Mouse (Mus musculus) erythroid progenitor cell, adult 5-6 weeks (primary cell): Measurements from ENCODE around the gene Gripap1. TPM values are rescaled to one million over a fixed set of nuclear protein-coding genes. Genes with fewer than 3 reads are reported as not detected.

ENCODE experiments used
- ATAC-seq: replicated peaks from 2 replicates; pipeline ENCODE4 v1.8.0; 2016; ENCODE audit warnings: moderate number of reproducible peaks, mild to moderate bottlenecking, moderate TSS enrichment, inconsistent platforms; ENCODE audit not compliant: poor library complexity, low FRiP score, severe bottlenecking
- total RNA-seq, 2 experiments: library from RNA; stranded (forward) in 1 of 2; stranded (reverse) in 1 of 2; fragments of 150-400 nt in 1 of 2; fragments of 186-747, 209-891 nt in 1 of 2; gene quantifications; 2 replicates each; pipeline versions ENCODE4 v1.2.3 to v1.2.4; 2015 to 2017; ENCODE audit warnings: low replicate concordance in 2 of 2

Gene Gripap1
- total RNA-seq, 2 experiments from 2014 or later = 91.0 to 176 TPM

GRCm38 (mm10) chrX:7863181-7863580 lies 73.6 kb downstream of the Gripap1 start:
- no peak for ATAC-seq

GRCm38 (mm10) chrX:7864551-7864950 lies 75.0 kb downstream of the Gripap1 start:
- ATAC-seq = no peak

- ATAC-seq = no peak
Observed at GRCm38 (mm10) chrX:7865343-7865742, 75.8 kb downstream of the Gripap1 start.

- no peak for ATAC-seq
Observed at GRCm38 (mm10) chrX:7865786-7866185, 76.2 kb downstream of the Gripap1 start.

- no peak for ATAC-seq
Observed at GRCm38 (mm10) chrX:7867141-7867540, 77.6 kb downstream of the Gripap1 start.

GRCm38 (mm10) chrX:7868506-7868905 lies 78.9 kb downstream of the Gripap1 start:
- no peak for ATAC-seq

- ATAC-seq = no peak
Observed at GRCm38 (mm10) chrX:7869826-7870225, 80.3 kb downstream of the Gripap1 start.

Other genes with a start within 250 kb of the Gripap1 start
- 2.2 and 3.8 TPM in 2 replicates for gene Foxp3, start 216.1 kb upstream of the Gripap1 start, total RNA-seq (2015; ENCODE audit: low replicate concordance)
- gene Foxp3, start 216.1 kb upstream of the Gripap1 start, total RNA-seq (2017; ENCODE audit: low replicate concordance) = not detected in 2 replicates
- 10.1 TPM in 1 of 2 replicates, not detected in the other for gene Ppp1r3f, start 215.5 kb upstream of the Gripap1 start, total RNA-seq (2015; ENCODE audit: low replicate concordance)
- 0.26 TPM in 1 of 2 replicates, not detected in the other for gene Ppp1r3f, start 215.5 kb upstream of the Gripap1 start, total RNA-seq (2017; ENCODE audit: low replicate concordance)
- gene Ccdc22, start 184.2 kb upstream of the Gripap1 start, total RNA-seq (2015; ENCODE audit: low replicate concordance) = 8.6 and 9.2 TPM in 2 replicates
- gene Ccdc22, start 184.2 kb upstream of the Gripap1 start, total RNA-seq (2017; ENCODE audit: low replicate concordance) = 12.0 and 17.3 TPM in 2 replicates
- gene Cacna1f, start 182.7 kb upstream of the Gripap1 start, total RNA-seq (2015; ENCODE audit: low replicate concordance) = not detected in 2 replicates
- not detected in 2 replicates for gene Cacna1f, start 182.7 kb upstream of the Gripap1 start, total RNA-seq (2017; ENCODE audit: low replicate concordance)
- not detected in 2 replicates for gene Syp, start 151.3 kb upstream of the Gripap1 start, total RNA-seq (2015; ENCODE audit: low replicate concordance)
- 0.51 TPM in 1 of 2 replicates, not detected in the other for gene Syp, start 151.3 kb upstream of the Gripap1 start, total RNA-seq (2017; ENCODE audit: low replicate concordance)
- gene Prickle3, start 132.5 kb upstream of the Gripap1 start, total RNA-seq (2015; ENCODE audit: low replicate concordance) = 0.72 and 1.3 TPM in 2 replicates
- gene Prickle3, start 132.5 kb upstream of the Gripap1 start, total RNA-seq (2017; ENCODE audit: low replicate concordance) = 0.23 and 0.90 TPM in 2 replicates
- 64.6 and 96.2 TPM in 2 replicates for gene Plp2, start 118.4 kb upstream of the Gripap1 start, total RNA-seq (2015; ENCODE audit: low replicate concordance)
- 9.6 and 18.7 TPM in 2 replicates for gene Plp2, start 118.4 kb upstream of the Gripap1 start, total RNA-seq (2017; ENCODE audit: low replicate concordance)
- gene Magix, start 108.5 kb upstream of the Gripap1 start, total RNA-seq (2015; ENCODE audit: low replicate concordance) = not detected in 2 replicates
- not detected in 2 replicates for gene Magix, start 108.5 kb upstream of the Gripap1 start, total RNA-seq (2017; ENCODE audit: low replicate concordance)
- gene Gpkow, start 92.6 kb upstream of the Gripap1 start, total RNA-seq (2015; ENCODE audit: low replicate concordance) = 10.5 and 31.9 TPM in 2 replicates
- gene Gpkow, start 92.6 kb upstream of the Gripap1 start, total RNA-seq (2017; ENCODE audit: low replicate concordance) = 12.6 and 25.0 TPM in 2 replicates
- 42.2 and 59.5 TPM in 2 replicates for gene Wdr45, start 75.4 kb upstream of the Gripap1 start, total RNA-seq (2015; ENCODE audit: low replicate concordance)
- gene Wdr45, start 75.4 kb upstream of the Gripap1 start, total RNA-seq (2017; ENCODE audit: low replicate concordance) = 36.0 and 46.8 TPM in 2 replicates
- not detected in 2 replicates for gene Gm45208, start 67.5 kb upstream of the Gripap1 start, total RNA-seq (2015; ENCODE audit: low replicate concordance)
- not detected in 2 replicates for gene Gm45208, start 67.5 kb upstream of the Gripap1 start, total RNA-seq (2017; ENCODE audit: low replicate concordance)
- gene Praf2, start 61.3 kb upstream of the Gripap1 start, total RNA-seq (2015; ENCODE audit: low replicate concordance) = 1.3 and 2.5 TPM in 2 replicates
- 2.1 TPM in 1 of 2 replicates, not detected in the other for gene Praf2, start 61.3 kb upstream of the Gripap1 start, total RNA-seq (2017; ENCODE audit: low replicate concordance)
- not detected in 2 replicates for gene Ccdc120, start 38.9 kb upstream of the Gripap1 start, total RNA-seq (2015; ENCODE audit: low replicate concordance)
- gene Ccdc120, start 38.9 kb upstream of the Gripap1 start, total RNA-seq (2017; ENCODE audit: low replicate concordance) = not detected in 2 replicates
- gene Tfe3, start 27.2 kb upstream of the Gripap1 start, total RNA-seq (2015; ENCODE audit: low replicate concordance) = 18.9 and 23.4 TPM in 2 replicates
- gene Tfe3, start 27.2 kb upstream of the Gripap1 start, total RNA-seq (2017; ENCODE audit: low replicate concordance) = 21.5 and 22.7 TPM in 2 replicates
- gene Kcnd1, start 32.5 kb downstream of the Gripap1 start, total RNA-seq (2015; ENCODE audit: low replicate concordance) = 0.84 and 1.8 TPM in 2 replicates
- 0.68 and 3.6 TPM in 2 replicates for gene Kcnd1, start 32.5 kb downstream of the Gripap1 start, total RNA-seq (2017; ENCODE audit: low replicate concordance)
- gene Otud5, start 51.6 kb downstream of the Gripap1 start, total RNA-seq (2015; ENCODE audit: low replicate concordance) = 327 and 376 TPM in 2 replicates
- 471 and 476 TPM in 2 replicates for gene Otud5, start 51.6 kb downstream of the Gripap1 start, total RNA-seq (2017; ENCODE audit: low replicate concordance)
- gene Pim2, start 88.5 kb downstream of the Gripap1 start, total RNA-seq (2015; ENCODE audit: low replicate concordance) = 37.1 and 59.1 TPM in 2 replicates
- 16.0 and 22.5 TPM in 2 replicates for gene Pim2, start 88.5 kb downstream of the Gripap1 start, total RNA-seq (2017; ENCODE audit: low replicate concordance)
- gene Slc35a2, start 94.3 kb downstream of the Gripap1 start, total RNA-seq (2015; ENCODE audit: low replicate concordance) = 5.0 TPM in 1 of 2 replicates, not detected in the other
- 1.4 and 9.8 TPM in 2 replicates for gene Slc35a2, start 94.3 kb downstream of the Gripap1 start, total RNA-seq (2017; ENCODE audit: low replicate concordance)
- gene Pqbp1, start 109.5 kb downstream of the Gripap1 start, total RNA-seq (2015; ENCODE audit: low replicate concordance) = 23.1 and 24.9 TPM in 2 replicates
- gene Pqbp1, start 109.5 kb downstream of the Gripap1 start, total RNA-seq (2017; ENCODE audit: low replicate concordance) = 33.5 and 85.4 TPM in 2 replicates
- 53.2 and 63.4 TPM in 2 replicates for gene Timm17b, start 109.6 kb downstream of the Gripap1 start, total RNA-seq (2015; ENCODE audit: low replicate concordance)
- 10.7 and 20.7 TPM in 2 replicates for gene Timm17b, start 109.6 kb downstream of the Gripap1 start, total RNA-seq (2017; ENCODE audit: low replicate concordance)
- gene Gm10491, start 118.1 kb downstream of the Gripap1 start, total RNA-seq (2015; ENCODE audit: low replicate concordance) = not detected in 2 replicates
- not detected in 2 replicates for gene Gm10491, start 118.1 kb downstream of the Gripap1 start, total RNA-seq (2017; ENCODE audit: low replicate concordance)
- not detected in 2 replicates for gene Gm10490, start 119.8 kb downstream of the Gripap1 start, total RNA-seq (2015; ENCODE audit: low replicate concordance)
- not detected in 2 replicates for gene Gm10490, start 119.8 kb downstream of the Gripap1 start, total RNA-seq (2017; ENCODE audit: low replicate concordance)
- not detected in 2 replicates for gene Pcsk1n, start 130.1 kb downstream of the Gripap1 start, total RNA-seq (2015; ENCODE audit: low replicate concordance)
- gene Pcsk1n, start 130.1 kb downstream of the Gripap1 start, total RNA-seq (2017; ENCODE audit: low replicate concordance) = not detected in 2 replicates
- gene Eras, start 138.8 kb downstream of the Gripap1 start, total RNA-seq (2015; ENCODE audit: low replicate concordance) = not detected in 2 replicates
- gene Eras, start 138.8 kb downstream of the Gripap1 start, total RNA-seq (2017; ENCODE audit: low replicate concordance) = not detected in 2 replicates
- 7.2 and 15.9 TPM in 2 replicates for gene Hdac6, start 158.1 kb downstream of the Gripap1 start, total RNA-seq (2015; ENCODE audit: low replicate concordance)
- 13.0 and 21.8 TPM in 2 replicates for gene Hdac6, start 158.1 kb downstream of the Gripap1 start, total RNA-seq (2017; ENCODE audit: low replicate concordance)
- gene Gata1, start 188.3 kb downstream of the Gripap1 start, total RNA-seq (2015; ENCODE audit: low replicate concordance) = 205 and 250 TPM in 2 replicates
- 129 and 147 TPM in 2 replicates for gene Gata1, start 188.3 kb downstream of the Gripap1 start, total RNA-seq (2017; ENCODE audit: low replicate concordance)
- not detected in 2 replicates for gene Glod5, start 228.7 kb downstream of the Gripap1 start, total RNA-seq (2015; ENCODE audit: low replicate concordance)
- not detected in 2 replicates for gene Glod5, start 228.7 kb downstream of the Gripap1 start, total RNA-seq (2017; ENCODE audit: low replicate concordance)